ENCODE assay signal across 27 mouse cellular contexts in the genomic region with DNA sequence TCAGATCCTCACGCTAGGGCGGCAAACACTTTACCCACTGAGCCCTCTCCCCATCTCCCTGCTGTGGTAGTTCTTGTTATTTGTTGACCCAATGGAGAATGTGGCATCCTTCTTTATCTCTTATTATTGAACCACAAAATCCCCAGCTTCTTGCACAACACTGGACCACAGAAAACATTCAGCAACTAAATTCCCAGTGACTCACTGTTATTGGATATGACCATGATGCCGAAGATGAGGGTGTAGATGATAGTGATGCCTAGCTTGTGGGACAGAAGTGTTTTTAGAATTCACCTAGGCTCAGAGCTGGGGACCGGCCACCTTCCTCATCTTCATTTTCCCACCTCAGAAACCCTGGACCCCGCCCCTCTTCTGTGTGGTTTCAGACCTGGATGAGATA. TPM values are rescaled to one million over a fixed set of nuclear protein-coding genes. Genes with fewer than 3 reads are reported as not detected.
DNase-seq lines count a peak whose midpoint lies in the region; ATAC-seq and TF ChIP-seq lines count a peak whose summit lies in the region.
"Had no signal": no experiment of that assay in that cellular context is flagged by ENCODE, and none has a peak within 500 bp of the region (broad histone marks: within the 10 kb centered on the region; RNA-seq: fewer than 3 reads in every experiment).

No protein-coding gene starts in this region.

- no peak for ATAC-seq in hindbrain, embryonic 14.5 days (ENCODE audit: low FRiP score)
- ATAC-seq: CD4-positive, CD25-positive, alpha-beta regulatory T cell, adult 4 months; forebrain, embryonic 13.5 days; forebrain, postnatal 0 days; intestine, embryonic 16.5 days had no signal

- no peak overlapping the region for H3K9ac ChIP-seq in hindbrain, embryonic 14.5 days
- H3K9ac ChIP-seq: embryonic facial prominence, embryonic 13.5 days; forebrain, embryonic 13.5 days; forebrain, postnatal 0 days; hindbrain, embryonic 12.5 days had no signal

- DNase-seq in NIH3T3 (ENCODE audit: low read depth): peak; percentile 31
- DNase-seq in induced T-regulatory cell, adult 2 months (ENCODE audit: low read depth): peak; percentile 72
- DNase-seq in hindbrain, embryonic 14.5 days (ENCODE audit: low spot score): no peak
- DNase-seq in heart, adult 18-20 months: no peak
- no peak for DNase-seq in kidney, postnatal 36 days
- DNase-seq: adrenal gland, postnatal 10 days; cerebellum, adult 11 months; cerebellum, adult 9-10 months; cerebellum, postnatal 36 days; forebrain, postnatal 0 days; gastrocnemius, adult 2 months; gastrocnemius, postnatal 25 days; heart, adult 11 months; heart, postnatal 10 days; heart, postnatal 4 days; kidney, adult 2 months had no signal

- H3K27ac ChIP-seq in hindbrain, embryonic 14.5 days: no peak overlapping the region
- H3K27ac ChIP-seq: embryonic facial prominence, embryonic 13.5 days; forebrain, embryonic 13.5 days; gastrocnemius, adult 2 months; heart, embryonic 10.5 days; hindbrain, embryonic 12.5 days had no signal

- no peaks in the 10 kb centered on the region for H3K4me1 ChIP-seq in hindbrain, embryonic 14.5 days (replicated peaks; ENCODE audit: control insufficient read depth, insufficient read depth, low read length)
- H3K4me1 ChIP-seq: embryonic facial prominence, embryonic 13.5 days; forebrain, embryonic 13.5 days; heart, embryonic 10.5 days; hindbrain, embryonic 12.5 days had no signal

- TF ChIP-seq CTCF in C2C12 (IDR thresholded peaks at IDR 0.05; ENCODE audit: control insufficient read depth, insufficient read depth, insufficient read length): no peak

- no peaks in the 10 kb centered on the region for H3K79me2 ChIP-seq in C2C12 (ENCODE audit: control insufficient read depth, insufficient read depth)

- H3K36me3 ChIP-seq in C2C12 (ENCODE audit: control insufficient read depth, insufficient read depth): no peaks in the 10 kb centered on the region
- H3K36me3 ChIP-seq in hindbrain, embryonic 14.5 days (replicated peaks; ENCODE audit: control insufficient read depth, insufficient read depth): no peaks in the 10 kb centered on the region
- H3K36me3 ChIP-seq: embryonic facial prominence, embryonic 13.5 days; heart, embryonic 10.5 days; hindbrain, embryonic 12.5 days had no signal

- H3K4me2 ChIP-seq in hindbrain, embryonic 14.5 days (replicated peaks): no peak overlapping the region
- H3K4me2 ChIP-seq: embryonic facial prominence, embryonic 13.5 days; forebrain, embryonic 13.5 days; hindbrain, embryonic 12.5 days had no signal

- H3K79me3 ChIP-seq in C2C12 (ENCODE audit: low read depth): no peaks in the 10 kb centered on the region

- no peak overlapping the region for H3ac ChIP-seq in C2C12 (ENCODE audit: control insufficient read depth, insufficient read length, low read depth)

- WGBS in hindbrain, embryonic 14.5 days: 87% methylated on average over 5 of the region's 5 CpGs

- H3K9me3 ChIP-seq in hindbrain, embryonic 14.5 days (ENCODE audit: control insufficient read depth, low read length): no peaks in the 10 kb centered on the region
- H3K9me3 ChIP-seq: embryonic facial prominence, embryonic 13.5 days; forebrain, embryonic 13.5 days; heart, embryonic 10.5 days; hindbrain, embryonic 12.5 days had no signal

- H3K4me3 ChIP-seq in C2C12 (ENCODE audit: insufficient read depth, poor library complexity, severe bottlenecking): no peak overlapping the region
- H3K4me3 ChIP-seq in hindbrain, embryonic 14.5 days (replicated peaks; ENCODE audit: low read length): no peak overlapping the region
- H3K4me3 ChIP-seq: embryonic facial prominence, embryonic 13.5 days; forebrain, embryonic 13.5 days; gastrocnemius, adult 2 months; heart, embryonic 10.5 days; hindbrain, embryonic 12.5 days had no signal

- H3K27me3 ChIP-seq in C2C12 (ENCODE audit: control insufficient read depth, insufficient read depth, insufficient read length): no peaks in the 10 kb centered on the region
- no peaks in the 10 kb centered on the region for H3K27me3 ChIP-seq in hindbrain, embryonic 14.5 days (ENCODE audit: control insufficient read depth, insufficient read depth, low read length)
- H3K27me3 ChIP-seq: embryonic facial prominence, embryonic 13.5 days; forebrain, embryonic 13.5 days; hindbrain, embryonic 12.5 days had no signal

TF ChIP-seq in C2C12, 6 proteins besides CTCF, POLR2A, EP300 and RAD21:
- TF ChIP-seq CEBPB (IDR thresholded peaks at IDR 0.05; ENCODE audit: low read depth) (peak; percentile 100), FOSL1 (IDR thresholded peaks at IDR 0.05; ENCODE audit: insufficient read depth, low read length, poor library complexity, severe bottlenecking) (peak; percentile 72), MYOD1 (IDR thresholded peaks at IDR 0.05; ENCODE audit: control insufficient read depth, insufficient read length, low read depth) (peak; percentile 3), MYOG (IDR thresholded peaks at IDR 0.05; ENCODE audit: control insufficient read depth, extremely low read depth, insufficient read length) (no peak)

RNA-seq across cellular contexts. Expression of gene Slc36a3, which starts 16.6 kb away (rescaled TPM):
- polyA plus RNA-seq in C2C12 (2012; fragmentation: generic; extraction: Trizol): 0.01 TPM
- not detected in 2 replicates for polyA plus RNA-seq in hindbrain, embryonic 14.5 days (2014; fragmentation: Nextera tagmentation; extraction: Ambion mirVana)
- not detected for total RNA-seq in heart, adult 18-20 months (2021)
- total RNA-seq: adrenal gland, postnatal 10 days; adrenal gland, postnatal 4 days; forebrain, postnatal 0 days; gastrocnemius, adult 2 months; gastrocnemius, postnatal 25 days; heart, postnatal 10 days; heart, postnatal 4 days had no signal
- polyA plus RNA-seq: brain, embryonic 14.5 days; embryonic facial prominence, embryonic 13.5 days; forebrain, embryonic 13.5 days; forebrain, postnatal 0 days; heart, embryonic 10.5 days; heart, embryonic 14.5 days; hindbrain, embryonic 12.5 days; intestine, embryonic 16.5 days had no signal

RNA-seq across cellular contexts. Expression of gene Gm2a, which starts 37.0 kb away (rescaled TPM):
- 2.9 TPM for polyA plus RNA-seq in C2C12 (2012; fragmentation: generic; extraction: Trizol)
- 32.9 and 35.8 TPM in 2 replicates for polyA plus RNA-seq in hindbrain, embryonic 14.5 days (2014; fragmentation: Nextera tagmentation; extraction: Ambion mirVana)
- 10 to 100 TPM in 1 of 2 experiments, 1 to 10 TPM in 1; 9.2 to 13.8 TPM for total RNA-seq in heart, adult 18-20 months (2021)

RNA-seq across cellular contexts. Expression of gene Slc36a2, which starts 50.0 kb away (rescaled TPM):
- not detected for polyA plus RNA-seq in C2C12 (2012; fragmentation: generic; extraction: Trizol)
- polyA plus RNA-seq in hindbrain, embryonic 14.5 days (2014; fragmentation: Nextera tagmentation; extraction: Ambion mirVana): 0.70 and 0.99 TPM in 2 replicates
- total RNA-seq in heart, adult 18-20 months (2021): 10 to 100 TPM; 11.4 to 22.0 TPM
- total RNA-seq: MEL had no signal
- polyA plus RNA-seq: CD4-positive, CD25-positive, alpha-beta regulatory T cell, adult 4 months had no signal

RNA-seq across cellular contexts. Expression of gene Ccdc69, which starts 56.9 kb away (rescaled TPM):
- polyA plus RNA-seq in C2C12 (2012; fragmentation: generic; extraction: Trizol): 0.04 TPM
- polyA plus RNA-seq in hindbrain, embryonic 14.5 days (2014; fragmentation: Nextera tagmentation; extraction: Ambion mirVana): 0.20 and 0.36 TPM in 2 replicates
- total RNA-seq in heart, adult 18-20 months (2021): 1 to 10 TPM; 5.3 to 8.3 TPM

Comparison
In these comparisons a context has a peak if more than half of its experiments do, and no peak if none do; other contexts are left out.
1. DNase-seq: peak in NIH3T3 (single experiment) and induced T-regulatory cell, adult 2 months (single experiment); none in hindbrain, embryonic 14.5 days (single experiment), heart, adult 18-20 months (0 of 2) and kidney, postnatal 36 days (0 of 2).